8 mouse cellular contexts compared by ENCODE assay signal in the genomic region with DNA sequence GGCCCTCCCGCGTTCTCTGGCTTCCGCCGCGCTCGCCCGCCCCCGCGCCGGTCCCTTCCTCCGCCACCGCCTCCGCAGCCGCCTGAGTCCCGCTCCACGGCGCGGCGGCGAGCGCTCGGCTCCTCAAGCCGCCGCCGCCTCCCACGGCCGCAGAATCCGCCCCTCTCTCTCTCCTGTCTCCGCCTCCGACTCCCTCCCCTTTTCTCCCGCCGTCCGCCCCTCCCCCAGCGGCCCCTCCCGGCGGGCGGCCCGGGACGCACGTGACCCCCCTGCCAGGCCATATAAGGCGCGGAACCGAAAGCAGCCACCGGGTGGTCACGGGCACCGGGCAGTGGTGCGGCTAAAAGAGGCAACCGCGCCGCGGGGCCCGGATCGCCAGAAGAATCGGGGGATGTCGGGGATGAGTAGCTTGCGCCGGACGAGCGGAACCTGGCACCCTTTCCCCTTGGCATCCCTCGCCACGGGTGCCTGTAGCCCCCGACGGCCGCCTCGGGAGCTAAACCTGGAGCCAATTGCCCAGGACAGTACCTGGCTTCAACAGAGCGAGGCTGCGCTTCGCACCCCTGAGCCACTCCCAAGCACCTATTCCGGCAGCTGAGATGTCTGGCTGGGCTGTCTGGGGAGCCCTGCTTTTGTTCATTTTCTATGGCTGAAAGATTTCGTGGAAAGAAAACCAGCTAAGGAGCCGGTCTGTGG. TPM values are rescaled to one million over a fixed set of nuclear protein-coding genes. Genes with fewer than 3 reads are reported as not detected.
DNase-seq lines count a peak whose midpoint lies in the region; ATAC-seq and TF ChIP-seq lines count a peak whose summit lies in the region.

A gene (minus strand): TSS at position 160 of the 696 bp plus-strand sequence.

- peak within 1 kb of the TSS; percentile 62 for H3K9ac ChIP-seq in intestine, postnatal 0 days (ENCODE audit: low read depth, low read length)

- intact Hi-C loops in left cerebral cortex, postnatal 36 days (cut with DNase I) = loop anchor here (2.0 to 10.0 kb wide), 3 partner anchors 55 to 212 kb away; a partner anchor contains a TSS

- peak within 1 kb of the TSS; percentile 70 for H3K27ac ChIP-seq in intestine, postnatal 0 days (ENCODE audit: low read depth, low read length)

- peak; percentile 76 for ATAC-seq in granulocyte monocyte progenitor cell, adult 5-6 weeks (replicated peaks; ENCODE audit: poor library complexity, severe bottlenecking)
- ATAC-seq in intestine, postnatal 0 days = peak; percentile 91

- peak; percentile 89 for DNase-seq in adrenal gland, adult 8-10 months
- peak; percentile 68 for DNase-seq in embryo, embryonic 11.5 days (ENCODE audit: low read depth, low spot score)
- peak; percentile 84 to 88 for DNase-seq in left cerebral cortex, postnatal 36 days (ENCODE audit: low spot score in 2 of 2)
- peak; percentile 81 for DNase-seq in mesoderm, embryonic 11.5 days (ENCODE audit: low read depth, low spot score)
- DNase-seq in right cerebral cortex, postnatal 14 days = peak; percentile 88
- peak; percentile 92 for DNase-seq in urinary bladder, postnatal 14 days (ENCODE audit: low spot score)

- 0 out of 2 replicates have a peak, but pooled peaks have one; percentile 9 for TF ChIP-seq CTCF in intestine, postnatal 0 days (IDR thresholded peaks at IDR 0.05; ENCODE audit: low read depth)

- H3K4me1 ChIP-seq in intestine, postnatal 0 days (replicated peaks; ENCODE audit: control insufficient read depth, insufficient read depth, low read length) = no peaks in the 10 kb centered on the region

- H3K27me3 ChIP-seq in intestine, postnatal 0 days (replicated peaks; ENCODE audit: control insufficient read depth, insufficient read depth, low read length) = peaks cover 7% of the 10 kb centered on the region

- H3K36me3 ChIP-seq in intestine, postnatal 0 days (ENCODE audit: control insufficient read depth, insufficient read depth) = no peaks in the 10 kb centered on the region

- peak within 1 kb of the TSS; percentile 75 for H3K4me3 ChIP-seq in intestine, postnatal 0 days (ENCODE audit: low read depth, low read length)

- H3K4me2 ChIP-seq in intestine, postnatal 0 days (replicated peaks; ENCODE audit: low read depth) = peak within 1 kb of the TSS; percentile 99

- 1% methylated on average over 62 of the region's 71 CpGs for WGBS in intestine, postnatal 0 days

- no peaks in the 10 kb centered on the region for H3K9me3 ChIP-seq in intestine, postnatal 0 days (ENCODE audit: control insufficient read depth)

RNA-seq across cellular contexts. Expression of the gene that starts here (rescaled TPM):
- 10 to 100 TPM in 2 of 4 experiments, 1 to 10 TPM in 2; 5.9 to 18.9 (median 10.0) TPM for total RNA-seq in adrenal gland, adult 8-10 months (2022)
- total RNA-seq in granulocyte monocyte progenitor cell, adult 5-6 weeks (2014; fragmentation: Nextera tagmentation) = 1.0 and 1.5 TPM in 2 replicates
- 1.3 and 1.5 TPM in 2 replicates for total RNA-seq in granulocyte monocyte progenitor cell, adult 5-6 weeks (2017)
- polyA plus RNA-seq in intestine, postnatal 0 days (2015; fragmentation: Nextera tagmentation; extraction: Ambion mirVana) = 0.94 and 0.99 TPM in 2 replicates
- 10 to 100 TPM; 70.7 to 78.6 TPM for total RNA-seq in left cerebral cortex, postnatal 36 days (2021)

Comparison
In these comparisons a context has a peak if more than half of its experiments do, and no peak if none do; other contexts are left out.
1. Peak in every context shown above with its lines: DNase-seq, ATAC-seq, H3K4me3 ChIP-seq and H3K27ac ChIP-seq.
2. Peak in ATAC-seq, H3K4me3 ChIP-seq, H3K27ac ChIP-seq, H3K9ac ChIP-seq and H3K4me2 ChIP-seq in intestine, postnatal 0 days; RNA of the gene not detected or under 1 TPM.